Mouse (Mus musculus) testis, adult 2 months (tissue): ENCODE measurements around the gene Nanos2.

Source experiments
- CTCF ChIP-seq: fragments of 200-500 bp; IDR thresholded peaks from 2 replicates; pipeline ENCODE4 v1.5.1; 2012; ENCODE audit warnings: low read depth, mild to moderate bottlenecking, inconsistent platforms, low read length, moderate library complexity; ENCODE audit not compliant: control insufficient read depth, insufficient read depth, insufficient replicate concordance
- POLR2A ChIP-seq: fragments of 200-500 bp; IDR thresholded peaks from 2 replicates; pipeline ENCODE4 v1.6.1; 2012; ENCODE audit warnings: low read depth, mild to moderate bottlenecking, inconsistent platforms, low read length, moderate library complexity; ENCODE audit not compliant: control insufficient read depth

- no peak for TF ChIP-seq POLR2A
- no peak for TF ChIP-seq CTCF
Measured at GRCm38 (mm10) chr7:19016042-19016441, 28.8 kb downstream of the Nanos2 start.
